Mouse (Mus musculus) lung, embryonic 14.5 days (tissue): ENCODE measurements around the gene C1qtnf4. TPM values are rescaled to one million over a fixed set of nuclear protein-coding genes. Genes with fewer than 3 reads are reported as not detected.

ENCODE experiments used
- ATAC-seq: fragments of 200-750 bp; cut with Nextera tagmentation; 2 replicates; pipeline ENCODE4 v1.8.0; 2017; ENCODE audit warnings: mild to moderate bottlenecking, moderate TSS enrichment, moderate library complexity; ENCODE audit not compliant: insufficient read depth
- DNase-seq: peaks from one replicate; pipeline ENCODE4 v3.0.0-alpha.2; 2015
- H3K27ac ChIP-seq: fragments of 300-500 bp; sonication (generic); 2 replicates; pipeline ENCODE4 v1.5.1; 2014; ENCODE audit warnings: low read depth, mild to moderate bottlenecking, moderate library complexity
- H3K27me3 ChIP-seq: fragments of 300-500 bp; sonication (generic); 2 replicates; pipeline ENCODE4 v1.6.1; 2014; ENCODE audit warnings: low read length, control low read depth; ENCODE audit not compliant: insufficient read depth
- H3K36me3 ChIP-seq: fragments of 300-500 bp; sonication (generic); 2 replicates; pipeline ENCODE4 v1.6.1; 2014; ENCODE audit warnings: control low read depth; ENCODE audit not compliant: insufficient read depth
- H3K4me1 ChIP-seq: fragments of 300-500 bp; sonication (generic); 2 replicates; pipeline ENCODE4 v1.6.1; 2014; ENCODE audit warnings: antibody characterized with exemption, control low read depth; ENCODE audit not compliant: insufficient read depth
- H3K4me2 ChIP-seq: fragments of 300-500 bp; sonication (generic); 2 replicates; pipeline ENCODE4 v1.6.1; 2014; ENCODE audit warnings: mild to moderate bottlenecking
- H3K4me3 ChIP-seq: fragments of 300-500 bp; sonication (generic); 2 replicates; pipeline ENCODE4 v1.5.1; 2014; ENCODE audit warnings: low read depth, low read length
- H3K9ac ChIP-seq: fragments of 300-500 bp; sonication (generic); 2 replicates; pipeline ENCODE4 v1.6.1; 2014
- H3K9me3 ChIP-seq: fragments of 300-500 bp; sonication (generic); 2 replicates; pipeline ENCODE4 v1.6.1; 2016; ENCODE audit warnings: low read depth, low read length, control low read depth
- CTCF ChIP-seq: IDR thresholded peaks from 2 replicates; pipeline ENCODE4 v1.5.1; 2016; ENCODE audit warnings: antibody characterized with exemption, low read depth
- WGBS: fragments of 180-500 bp; shearing (Covaris S2); extraction: QIAGEN DNeasy Blood & Tissue Kit; methylation state at CpG from one replicate; pipeline ENCODE4 v1.1.7; 2014; 5-methylcytosine and 5-hydroxymethylcytosine counted together
- polyA plus RNA-seq: library from polyadenylated mRNA; unstranded; fragments of >200 nt; fragmentation: Nextera tagmentation; extraction: Ambion mirVana; gene quantifications from 2 replicates; pipeline ENCODE4 v1.2.1, GENCODE M21; 2014

C1qtnf4 gene
- polyA plus RNA-seq, 1 experiment from 2014 or later: 3.1 TPM

- ATAC-seq: no peak
These were observed 42.9 kb downstream of the C1qtnf4 start for GRCm38 (mm10) chr2:90928566-90928965.

DNA sequence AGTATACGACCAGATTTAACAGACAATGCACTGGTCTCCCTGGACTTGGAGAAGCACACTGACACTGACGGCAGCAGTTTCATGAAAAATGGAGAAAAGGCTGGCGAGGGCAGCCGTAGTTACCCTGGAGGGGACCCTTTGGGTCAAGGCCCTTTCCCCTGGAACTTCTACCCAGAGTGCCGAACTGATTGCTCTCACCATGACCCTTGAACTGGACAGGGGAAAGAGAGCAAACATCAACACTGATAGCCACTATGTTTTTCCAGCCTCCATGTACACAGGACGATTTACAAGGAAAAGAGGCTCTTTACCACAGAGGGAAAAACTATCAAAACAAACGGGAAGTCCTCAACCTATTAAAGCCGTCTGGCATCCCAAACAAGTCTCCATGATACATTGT, 46.2 kb downstream of the C1qtnf4 start:
- no peak for DNase-seq
- H3K36me3 ChIP-seq: no peaks in the 10 kb centered on the region
- H3K27me3 ChIP-seq: no peaks in the 10 kb centered on the region
- 35% methylated on average over 8 of the region's 8 CpGs for WGBS
- no peak for TF ChIP-seq CTCF
- H3K4me2 ChIP-seq: no peak overlapping the region
- no peak overlapping the region for H3K4me3 ChIP-seq
- H3K9ac ChIP-seq: no peak overlapping the region
- ATAC-seq: no peak
- H3K4me1 ChIP-seq: no peaks in the 10 kb centered on the region
- no peaks in the 10 kb centered on the region for H3K9me3 ChIP-seq
- H3K27ac ChIP-seq: no peak overlapping the region

More at GRCm38 (mm10) chr2:90928566-90928965, 42.9 kb downstream of the C1qtnf4 start:
- Histone ChIP-seq H3K4me2 (no peak overlapping the region), H3K36me3 (no peaks in the 10 kb centered on the region), H3K9ac (no peak overlapping the region), H3K9me3 (no peaks in the 10 kb centered on the region), H3K27ac (no peak overlapping the region), H3K4me3 (no peak overlapping the region), H3K27me3 (no peaks in the 10 kb centered on the region), H3K4me1 (no peaks in the 10 kb centered on the region)
- DNase-seq: no peak
- WGBS: 81% methylated on average over 13 of the region's 13 CpGs
- no peak for TF ChIP-seq CTCF

DNA sequence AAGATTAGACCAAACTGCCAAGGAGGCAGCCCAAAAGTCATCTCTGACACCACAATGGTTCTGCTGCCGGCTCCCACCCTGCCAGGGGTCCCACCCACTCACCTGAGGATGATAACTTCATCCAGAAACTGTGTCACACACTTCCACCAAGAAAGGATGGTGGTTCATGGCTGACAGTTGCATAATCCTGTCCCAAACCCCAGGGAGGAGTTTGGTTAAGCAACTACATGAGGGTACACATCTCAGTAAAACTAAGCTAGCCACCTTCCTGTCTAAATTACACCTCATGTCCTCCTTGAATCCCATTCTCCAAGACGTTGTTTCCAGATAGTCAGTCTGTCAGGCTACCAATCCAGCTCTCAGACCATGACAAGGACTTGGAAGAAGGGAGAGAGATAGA, 46.6 kb downstream of the C1qtnf4 start:
- Histone ChIP-seq H3K36me3 (no peaks in the 10 kb centered on the region), H3K4me1 (no peaks in the 10 kb centered on the region), H3K27ac (no peak overlapping the region), H3K9me3 (no peaks in the 10 kb centered on the region), H3K9ac (no peak overlapping the region), H3K4me2 (no peak overlapping the region), H3K27me3 (no peaks in the 10 kb centered on the region), H3K4me3 (no peak overlapping the region)
- no peak for TF ChIP-seq CTCF
- DNase-seq (no peak), ATAC-seq (no peak)
- 45% methylated on average over 2 of the region's 2 CpGs for WGBS

DNA sequence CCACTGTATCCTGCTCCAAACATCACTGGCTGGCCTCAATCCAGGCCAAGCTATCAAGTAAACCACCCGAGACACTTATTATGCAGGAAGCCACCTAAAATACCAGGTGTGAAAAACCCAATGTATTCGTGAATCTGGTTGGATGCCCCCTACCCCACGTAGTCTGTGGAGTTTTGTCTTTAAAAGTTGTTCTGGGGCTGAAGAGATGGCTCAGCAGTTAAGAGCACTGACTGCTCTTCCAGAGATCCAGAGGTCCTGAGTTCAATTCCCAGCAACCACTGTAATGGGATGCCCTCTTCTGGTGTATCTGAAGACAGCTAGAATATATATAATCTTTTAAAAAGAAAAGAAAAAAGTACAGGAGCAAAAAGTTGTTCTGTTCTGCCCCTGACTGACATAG, 52.7 kb downstream of the C1qtnf4 start:
- no peak for DNase-seq
- TF ChIP-seq CTCF: no peak

GRCm38 (mm10) chr2:90939750-90940149, 54.1 kb downstream of the C1qtnf4 start:
- TF ChIP-seq CTCF: no peak
- H3K4me1 ChIP-seq: peaks cover 16% of the 10 kb centered on the region
- H3K4me2 ChIP-seq: peak overlapping the region; percentile 75
- H3K9ac ChIP-seq: peak overlapping the region; percentile 93
- H3K4me3 ChIP-seq: peak overlapping the region; percentile 99
- no peaks in the 10 kb centered on the region for H3K36me3 ChIP-seq
- DNase-seq: peak; percentile 46
- no peaks in the 10 kb centered on the region for H3K27me3 ChIP-seq
- no peaks in the 10 kb centered on the region for H3K9me3 ChIP-seq
- peak; percentile 54 for ATAC-seq
- H3K27ac ChIP-seq: peak overlapping the region; percentile 92
- WGBS: 40% methylated on average over 8 of the region's 8 CpGs

More for the DNA sequence above, 52.7 kb downstream of the C1qtnf4 start:
- no peak overlapping the region for H3K4me3 ChIP-seq
- no peak for ATAC-seq
- no peaks in the 10 kb centered on the region for H3K9me3 ChIP-seq
- peaks cover 16% of the 10 kb centered on the region for H3K4me1 ChIP-seq
- H3K9ac ChIP-seq: no peak overlapping the region
- H3K27me3 ChIP-seq: no peaks in the 10 kb centered on the region
- 63% methylated on average over 3 of the region's 3 CpGs for WGBS
- no peaks in the 10 kb centered on the region for H3K36me3 ChIP-seq
- H3K4me2 ChIP-seq: no peak overlapping the region
- no peak overlapping the region for H3K27ac ChIP-seq

Other genes starting within 250 kb of the C1qtnf4 start
- gene Nup160, start 208.6 kb upstream of the C1qtnf4 start, polyA plus RNA-seq: 59.6 and 63.9 TPM in 2 replicates
- gene Fnbp4, start 140.5 kb upstream of the C1qtnf4 start, polyA plus RNA-seq: 96.9 and 106 TPM in 2 replicates
- gene Agbl2, start 103.1 kb upstream of the C1qtnf4 start, polyA plus RNA-seq: 0.96 and 1.2 TPM in 2 replicates
- gene Mtch2, start 38.7 kb upstream of the C1qtnf4 start, polyA plus RNA-seq: 228 and 241 TPM in 2 replicates
- 28.7 and 32.5 TPM in 2 replicates for gene Kbtbd4, start 18.9 kb downstream of the C1qtnf4 start, polyA plus RNA-seq
- gene Ndufs3, start 19.0 kb downstream of the C1qtnf4 start, polyA plus RNA-seq: 186 and 198 TPM in 2 replicates
- gene Celf1, start 54.5 kb downstream of the C1qtnf4 start, polyA plus RNA-seq: 65.0 and 68.0 TPM in 2 replicates
- 1.5 and 1.6 TPM in 2 replicates for gene Rapsn, start 149.8 kb downstream of the C1qtnf4 start, polyA plus RNA-seq
- gene Psmc3, start 168.1 kb downstream of the C1qtnf4 start, polyA plus RNA-seq: 300 and 322 TPM in 2 replicates
- gene Slc39a13, start 184.6 kb downstream of the C1qtnf4 start, polyA plus RNA-seq: 29.0 and 33.3 TPM in 2 replicates
- gene Spi1, start 196.5 kb downstream of the C1qtnf4 start, polyA plus RNA-seq: 6.2 TPM in 2 replicates
- gene Mybpc3, start 232.3 kb downstream of the C1qtnf4 start, polyA plus RNA-seq: 0.47 and 7.7 TPM in 2 replicates